Mouse (Mus musculus) intestine, embryonic 16.5 days (tissue): Measurements from ENCODE around the gene Bsdc1. TPM values are rescaled to one million over a fixed set of nuclear protein-coding genes. Genes with fewer than 3 reads are reported as not detected.
"Not testable (repeated sequence)": the region's sequence is repeated elsewhere in the genome, so short reads cannot be mapped to it uniquely, and the experiment has no call there.

Experiments used
- ATAC-seq: fragments of 200-750 bp; cut with Nextera tagmentation; 2 replicates; pipeline ENCODE4 v1.8.0; 2017; ENCODE audit warnings: moderate TSS enrichment, moderate library complexity
- H3K27ac ChIP-seq: fragments of 300-500 bp; sonication (generic); 2 replicates; pipeline ENCODE4 v1.5.1; 2014; ENCODE audit warnings: mild to moderate bottlenecking, low read length
- H3K27me3 ChIP-seq: fragments of 300-500 bp; sonication (generic); replicated peaks from 2 replicates; pipeline ENCODE4 v1.6.1; 2014; ENCODE audit warnings: low read length, control low read depth, mixed read lengths; ENCODE audit not compliant: control insufficient read depth, insufficient read depth
- H3K36me3 ChIP-seq: fragments of 300-500 bp; sonication (generic); 2 replicates; pipeline ENCODE4 v1.6.1; 2014; ENCODE audit warnings: low read length, control low read depth; ENCODE audit not compliant: control insufficient read depth, insufficient read depth
- H3K4me1 ChIP-seq: fragments of 300-500 bp; sonication (generic); 2 replicates; pipeline ENCODE4 v1.6.1; 2014; ENCODE audit warnings: low read length, control low read depth, mixed read lengths; ENCODE audit not compliant: control insufficient read depth, insufficient read depth
- H3K4me2 ChIP-seq: fragments of 300-500 bp; sonication (generic); 2 replicates; pipeline ENCODE4 v1.6.1; 2014; ENCODE audit warnings: low read depth, low read length, control low read depth
- H3K4me3 ChIP-seq: fragments of 300-500 bp; sonication (generic); 2 replicates; pipeline ENCODE4 v1.5.1; 2014; ENCODE audit warnings: mild to moderate bottlenecking, low read length
- H3K9ac ChIP-seq: fragments of 300-500 bp; sonication (generic); 2 replicates; pipeline ENCODE4 v1.6.1; 2014; ENCODE audit warnings: low read depth, low read length
- H3K9me3 ChIP-seq: fragments of 300-500 bp; sonication (generic); 2 replicates; pipeline ENCODE4 v1.6.1; 2016; ENCODE audit warnings: low read length, control low read depth; ENCODE audit not compliant: control insufficient read depth
- WGBS: fragments of 180-500 bp; shearing (Covaris S2); extraction: QIAGEN DNeasy Blood & Tissue Kit; methylation state at CpG from one replicate; pipeline ENCODE4 v1.1.7; 2014; 5-methylcytosine and 5-hydroxymethylcytosine counted together
- polyA plus RNA-seq: library from polyadenylated mRNA; unstranded; fragments of >200 nt; fragmentation: Nextera tagmentation; extraction: Ambion mirVana; gene quantifications from 2 replicates; pipeline ENCODE4 v1.2.1, GENCODE M21; 2015

Bsdc1 gene
- polyA plus RNA-seq, 1 experiment from 2014 or later, result 24.5 TPM

GRCm38 (mm10) chr4:129518519-129518918, 57.1 kb downstream of the Bsdc1 start:
- no peak overlapping the region for H3K9ac ChIP-seq
- H3K4me3 ChIP-seq, result no peak overlapping the region
- no peaks in the 10 kb centered on the region for H3K27me3 ChIP-seq
- no peak for ATAC-seq
- no peaks in the 10 kb centered on the region for H3K9me3 ChIP-seq
- WGBS, result 90% methylated on average over 8 of the region's 8 CpGs
- H3K4me1 ChIP-seq, result peaks cover 10% of the 10 kb centered on the region
- H3K27ac ChIP-seq, result no peak overlapping the region
- H3K4me2 ChIP-seq, result no peak overlapping the region
- H3K36me3 ChIP-seq, result peaks cover 21% of the 10 kb centered on the region

- Histone ChIP-seq H3K27ac (no peak overlapping the region), H3K9me3 (no peaks in the 10 kb centered on the region), H3K4me3 (no peak overlapping the region), H3K27me3 (no peaks in the 10 kb centered on the region), H3K9ac (no peak overlapping the region), H3K4me2 (no peak overlapping the region), H3K36me3 (peaks cover 20% of the 10 kb centered on the region), H3K4me1 (no peaks in the 10 kb centered on the region)
- ATAC-seq, result no peak
- 91% methylated on average over 5 of the region's 5 CpGs for WGBS
Observed at GRCm38 (mm10) chr4:129525338-129525737, 64.0 kb downstream of the Bsdc1 start.

- H3K4me2 ChIP-seq, result no peak overlapping the region
- no peaks in the 10 kb centered on the region for H3K27me3 ChIP-seq
- H3K4me3 ChIP-seq, result no peak overlapping the region
- no peak overlapping the region for H3K27ac ChIP-seq
- no peak for ATAC-seq
- WGBS, result 60% methylated on average over 3 of the region's 3 CpGs
- H3K4me1 ChIP-seq, result no peaks in the 10 kb centered on the region
- H3K9ac ChIP-seq, result no peak overlapping the region
- H3K36me3 ChIP-seq, result peaks cover 20% of the 10 kb centered on the region
- H3K9me3 ChIP-seq, result no peaks in the 10 kb centered on the region
Observed at GRCm38 (mm10) chr4:129525889-129526288, 64.5 kb downstream of the Bsdc1 start.

- H3K27ac ChIP-seq, H3K4me2 ChIP-seq, H3K9ac ChIP-seq, H3K9me3 ChIP-seq, H3K4me3 ChIP-seq, ATAC-seq, H3K27me3 ChIP-seq, H3K4me1 ChIP-seq: not testable (repeated sequence)
- H3K36me3 ChIP-seq, result peaks cover 12% of the 10 kb centered on the region
- WGBS, result 89% methylated on average over 5 of the region's 6 CpGs
Observed at GRCm38 (mm10) chr4:129528901-129529300, 67.5 kb downstream of the Bsdc1 start.

Other genes with a start within 250 kb of the Bsdc1 start
- 6.5 and 7.5 TPM in 2 replicates for gene C77080, start 200.2 kb upstream of the Bsdc1 start, polyA plus RNA-seq
- gene Sync, start 174.0 kb upstream of the Bsdc1 start, polyA plus RNA-seq, result 1.1 and 1.3 TPM in 2 replicates
- gene Rbbp4, start 126.2 kb upstream of the Bsdc1 start, polyA plus RNA-seq, result 271 and 297 TPM in 2 replicates
- gene Zbtb8os, start 125.9 kb upstream of the Bsdc1 start, polyA plus RNA-seq, result 64.2 and 66.9 TPM in 2 replicates
- gene Zbtb8a, start 83.5 kb upstream of the Bsdc1 start, polyA plus RNA-seq, result 13.6 and 14.0 TPM in 2 replicates
- gene Zbtb8b, start 20.7 kb upstream of the Bsdc1 start, polyA plus RNA-seq, result 1.1 and 1.2 TPM in 2 replicates
- gene Tssk3, start 29.4 kb downstream of the Bsdc1 start, polyA plus RNA-seq, result not detected in 2 replicates
- gene Fam229a, start 29.6 kb downstream of the Bsdc1 start, polyA plus RNA-seq, result not detected in 2 replicates
- 289 and 312 TPM in 2 replicates for gene Marcksl1, start 52.0 kb downstream of the Bsdc1 start, polyA plus RNA-seq
- 196 and 207 TPM in 2 replicates for gene Hdac1, start 81.1 kb downstream of the Bsdc1 start, polyA plus RNA-seq
- 6.1 and 7.9 TPM in 2 replicates for gene Lck, start 112.1 kb downstream of the Bsdc1 start, polyA plus RNA-seq
- gene Fam167b, start 117.0 kb downstream of the Bsdc1 start, polyA plus RNA-seq, result 2.3 and 2.4 TPM in 2 replicates
- gene Eif3i, start 139.1 kb downstream of the Bsdc1 start, polyA plus RNA-seq, result 255 and 274 TPM in 2 replicates
- 180 and 186 TPM in 2 replicates for gene Tmem234, start 139.1 kb downstream of the Bsdc1 start, polyA plus RNA-seq
- gene Dcdc2b, start 152.7 kb downstream of the Bsdc1 start, polyA plus RNA-seq, result 1.6 and 1.7 TPM in 2 replicates
- 24.3 and 31.2 TPM in 2 replicates for gene Iqcc, start 157.5 kb downstream of the Bsdc1 start, polyA plus RNA-seq
- 42.7 and 44.6 TPM in 2 replicates for gene Ccdc28b, start 162.4 kb downstream of the Bsdc1 start, polyA plus RNA-seq
- 54.9 and 55.7 TPM in 2 replicates for gene Txlna, start 179.5 kb downstream of the Bsdc1 start, polyA plus RNA-seq
- gene Kpna6, start 211.2 kb downstream of the Bsdc1 start, polyA plus RNA-seq, result 14.4 and 15.2 TPM in 2 replicates
- gene Tmem39b, start 235.3 kb downstream of the Bsdc1 start, polyA plus RNA-seq, result 9.2 and 10.6 TPM in 2 replicates